Mouse (Mus musculus): ENCODE measurements at regions not wholly inside any gene's neighbourhood (a gene's known extent, or its start where the extent isn't known, plus 50 kb on each side); places are given as distances from the start of the nearest gene placed in this dataset.

- no peak for TF ChIP-seq POLR2A (IDR thresholded peaks at IDR 0.05; ENCODE audit: low read depth, low read length)
- no peak for TF ChIP-seq CTCF (IDR thresholded peaks at IDR 0.05; ENCODE audit: extremely low read depth, insufficient read length, insufficient replicate concordance, low read depth, low read length)
These were observed 134.2 kb upstream of the Fam241a start for GRCm38 (mm10) chr3:128030352-128030751.

Measured in small intestine, adult 2 months (tissue).